Mouse (Mus musculus): ENCODE data around the gene Piwil4. TPM values are rescaled to one million over a fixed set of nuclear protein-coding genes. Genes with fewer than 3 reads are reported as not detected.

The Piwil4 gene
- total RNA-seq, 2 experiments from 2014 or later, result 0.09 to 0.20 TPM

DNA sequence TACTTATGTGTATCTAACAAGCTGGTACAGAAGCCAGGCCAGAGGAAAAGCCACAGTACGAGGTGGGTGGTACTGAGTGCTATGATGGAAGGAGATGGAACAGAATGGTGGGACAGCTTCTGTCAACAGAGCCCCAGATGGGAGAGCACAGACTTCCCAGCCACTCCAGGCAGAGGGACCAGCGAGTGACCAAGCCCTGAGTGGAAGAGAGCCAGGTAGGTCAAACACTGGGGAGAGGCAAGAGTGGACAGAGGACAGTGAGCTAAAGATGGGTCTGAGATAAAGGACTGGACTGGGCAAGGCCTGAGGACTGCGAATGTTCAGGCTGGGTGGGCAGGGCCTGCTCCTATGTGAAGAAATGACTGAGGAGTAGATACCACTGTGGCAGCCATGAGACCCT lies 72.2 kb downstream of the Piwil4 start:
- no peak for DNase-seq

DNA sequence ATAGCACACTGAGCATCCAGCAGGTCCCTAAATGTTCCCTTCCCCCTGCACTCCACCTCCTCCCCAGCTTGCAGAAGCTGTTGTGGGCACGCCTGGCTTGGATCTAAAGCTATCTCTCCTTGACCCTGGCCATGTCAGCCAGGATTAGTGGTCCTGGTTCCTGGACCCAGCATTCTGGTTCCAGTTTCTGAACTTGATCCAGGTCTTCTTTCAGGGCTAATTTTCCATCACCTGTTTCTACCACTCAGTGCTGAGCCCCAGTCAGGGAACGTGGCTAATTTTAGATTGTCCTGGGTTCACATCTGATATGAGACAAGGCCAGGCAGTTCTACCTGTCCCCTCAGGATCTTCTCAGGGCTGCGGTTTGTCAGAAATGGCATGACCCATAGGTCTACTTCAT lies 74.5 kb downstream of the Piwil4 start:
- DNase-seq, result no peak

GRCm38 (mm10) chr9:14663591-14663990 lies 76.9 kb downstream of the Piwil4 start:
- no peak for DNase-seq

DNA sequence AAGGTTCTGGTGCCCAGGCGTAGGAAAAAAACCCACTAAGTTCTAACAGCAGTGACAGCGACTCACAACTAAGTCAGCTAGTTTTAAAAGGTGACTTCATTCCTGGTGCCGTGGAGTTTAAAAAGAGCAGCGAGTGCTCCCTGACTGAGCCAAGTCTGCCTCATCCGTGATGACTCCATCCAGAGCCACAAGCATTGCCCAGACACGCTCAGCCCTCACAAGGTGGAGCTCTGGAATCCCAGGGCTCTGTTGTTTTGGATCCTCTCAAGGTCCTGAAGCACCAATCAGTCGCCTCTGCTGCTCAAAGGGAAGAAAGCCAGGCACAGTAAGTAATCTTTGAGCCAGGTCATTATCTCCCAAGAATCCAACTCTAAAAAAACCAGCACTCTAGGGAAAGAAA lies 77.7 kb downstream of the Piwil4 start:
- DNase-seq, result no peak

DNA sequence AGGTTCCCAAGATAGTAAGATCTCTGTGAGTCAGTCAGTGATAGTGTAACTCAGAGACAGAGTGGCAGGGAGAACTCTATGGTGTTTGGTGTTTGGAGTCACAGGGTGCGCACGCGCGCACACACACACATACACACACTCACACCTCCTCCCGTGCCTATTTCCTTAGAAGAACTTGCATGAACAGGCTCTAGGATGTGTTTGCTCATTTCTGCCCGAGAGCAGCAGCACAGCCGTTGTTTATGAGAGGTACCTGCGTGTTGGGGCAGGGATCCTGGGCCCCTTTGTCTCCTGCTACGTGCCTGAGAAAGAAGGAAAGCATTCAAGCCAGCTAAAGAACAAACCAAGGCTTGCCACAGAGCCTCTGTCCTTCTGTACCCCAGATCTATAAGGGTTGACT lies 78.4 kb downstream of the Piwil4 start:
- no peak for DNase-seq

DNA sequence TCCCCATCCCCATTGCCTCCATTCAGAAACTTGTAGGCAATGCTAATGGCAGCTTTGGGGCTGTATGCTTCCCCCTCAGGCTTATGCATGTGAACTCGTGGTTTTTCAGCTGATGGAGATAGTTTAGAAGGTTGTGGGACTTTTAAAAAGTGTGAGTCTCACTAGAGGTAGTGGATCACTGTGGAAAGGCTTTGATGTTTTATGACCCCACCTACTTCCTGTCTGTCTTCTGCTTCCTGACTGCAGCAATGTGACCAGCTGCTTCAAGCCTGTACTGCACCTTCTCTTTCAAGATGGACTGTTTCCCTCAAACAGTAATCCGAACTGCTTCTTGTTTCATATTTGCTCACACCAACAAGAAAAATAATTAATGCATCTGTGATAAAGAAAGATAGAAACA lies 82.6 kb downstream of the Piwil4 start:
- DNase-seq, result no peak

DNA sequence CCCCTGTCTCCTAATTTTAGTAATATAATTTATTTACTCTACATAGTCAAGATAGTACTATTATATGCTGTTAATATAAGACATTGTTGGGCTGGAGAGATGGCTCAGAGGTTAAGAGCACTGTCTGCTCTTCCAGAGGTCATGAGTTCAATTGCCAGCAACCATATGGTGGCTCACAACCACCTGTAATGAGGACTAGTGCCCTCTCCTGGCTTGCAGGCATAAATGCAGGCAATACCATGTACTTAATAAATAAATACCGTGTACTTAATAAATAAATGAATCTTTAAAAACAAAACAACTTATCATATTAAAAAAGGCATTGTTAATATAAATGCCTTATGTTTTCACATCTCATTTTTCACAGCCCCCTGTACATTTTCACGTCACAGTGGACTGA lies 86.5 kb downstream of the Piwil4 start:
- DNase-seq, result no peak

DNA sequence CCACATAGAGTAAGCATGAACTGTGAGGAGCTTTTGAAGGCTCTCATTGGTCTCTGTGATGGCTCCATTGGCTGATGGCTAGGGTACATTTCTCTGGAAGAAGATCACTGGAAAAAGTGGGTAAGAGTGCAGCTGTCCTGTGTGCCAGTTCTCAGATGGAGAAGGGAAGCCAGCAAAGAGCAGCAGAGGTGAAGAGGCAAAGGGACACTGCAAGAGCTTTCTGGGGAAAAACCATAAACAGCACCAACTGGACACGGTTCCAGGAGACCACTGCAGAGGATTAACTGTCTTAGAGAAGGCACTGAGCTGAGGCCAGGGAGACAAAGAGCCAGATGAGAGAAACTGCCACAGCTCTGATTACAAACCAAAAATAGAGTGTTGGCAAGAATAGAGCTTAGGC lies 87.8 kb downstream of the Piwil4 start:
- DNase-seq, result no peak

DNA sequence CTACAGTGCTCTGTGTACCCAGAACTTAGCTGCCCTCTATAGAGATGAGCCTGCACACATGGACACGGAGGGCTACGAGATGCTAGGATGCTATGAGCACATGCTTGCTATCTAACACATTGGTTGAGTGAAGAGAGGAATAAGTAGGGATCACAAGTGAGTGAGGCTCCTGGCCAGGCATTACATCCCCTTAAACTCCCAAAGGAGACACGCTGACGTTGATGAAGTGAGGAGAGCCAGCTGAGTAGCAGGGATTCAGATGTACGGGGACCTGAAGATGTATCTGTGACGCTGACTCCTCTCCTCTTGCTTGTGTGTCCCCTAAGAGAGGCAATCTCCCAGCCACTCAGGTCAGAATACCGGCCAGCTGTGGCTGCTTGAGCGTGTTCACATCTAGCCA lies 92.7 kb downstream of the Piwil4 start:
- no peak for DNase-seq

DNA sequence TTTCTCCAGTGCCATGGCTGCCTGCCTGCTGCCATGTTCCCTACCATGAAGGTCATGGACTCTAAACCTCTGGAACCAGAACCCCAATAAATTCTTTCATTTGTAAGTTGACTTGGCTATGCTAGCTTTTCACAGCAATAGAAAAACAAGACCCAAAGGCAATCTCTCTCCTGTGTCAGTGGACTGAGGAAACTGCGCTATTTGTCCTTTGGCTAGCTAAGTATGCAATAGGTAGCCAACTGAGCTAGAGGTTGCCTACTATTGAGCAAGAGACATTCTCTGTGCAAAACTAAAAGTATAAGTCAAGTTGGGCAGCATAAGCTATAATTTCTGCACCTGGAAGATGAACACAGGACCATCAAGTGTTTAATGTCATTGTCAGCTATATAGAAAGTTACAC lies 93.9 kb downstream of the Piwil4 start:
- DNase-seq, result no peak

Other genes with a start within 250 kb of the Piwil4 start
- under 1 TPM; 0.09 to 0.11 TPM for gene Kdm4d, start 240.3 kb downstream of the Piwil4 start, total RNA-seq (2021)
- 100 to 1,000 TPM; 101 to 102 TPM for gene Cwc15, start 240.1 kb downstream of the Piwil4 start, total RNA-seq (2021)
- gene Amotl1, start 95.7 kb downstream of the Piwil4 start, total RNA-seq (2021), result 100 to 1,000 TPM; 271 to 282 TPM
- under 1 TPM; 0.56 to 0.84 TPM for gene Fut4, start 11.7 kb upstream of the Piwil4 start, total RNA-seq (2021)
- gene 1700012B09Rik, start 30.3 kb upstream of the Piwil4 start, total RNA-seq (2021), result not detected
- gene Mre11a, start 43.9 kb upstream of the Piwil4 start, total RNA-seq (2021), result 10 to 100 TPM; 11.4 to 14.3 TPM
- gene Ankrd49, start 44.1 kb upstream of the Piwil4 start, total RNA-seq (2021), result 10 to 100 TPM in 1 of 2 experiments, 1 to 10 TPM in 1; 8.6 to 10.0 TPM
- under 1 TPM in 1 of 2 experiments, not detected in 1; 0.16 TPM for gene Gpr83, start 119.5 kb upstream of the Piwil4 start, total RNA-seq (2021)
- not detected for gene Izumo1r, start 163.2 kb upstream of the Piwil4 start, total RNA-seq (2021)

All from gastrocnemius, postnatal 10 days (tissue).